Mouse (Mus musculus) G1E-ER4 (cell line): Measurements from ENCODE around the gene Gatad2b. TPM values are rescaled to one million over a fixed set of nuclear protein-coding genes. Genes with fewer than 3 reads are reported as not detected.

ENCODE experiments used
- GATA1 ChIP-seq: IDR thresholded peaks from one replicate; pipeline ENCODE4 v1.8.0; 2012; ENCODE audit warnings: low read length, inconsistent platforms
- polyA plus RNA-seq: library from polyadenylated mRNA; stranded (reverse); fragments of >175 nt; gene quantifications from 2 replicates; pipeline ENCODE4 v1.2.3, GENCODE M21; 2012

Gatad2b gene
- polyA plus RNA-seq, 1 experiment = 3.0 TPM

GRCm38 (mm10) chr3:90362346-90362745, 69.4 kb downstream of the Gatad2b start:
- no peak for TF ChIP-seq GATA1

GRCm38 (mm10) chr3:90367001-90367632, 74.1 kb downstream of the Gatad2b start:
- no peak for TF ChIP-seq GATA1

GRCm38 (mm10) chr3:90369041-90369440, 76.1 kb downstream of the Gatad2b start:
- TF ChIP-seq GATA1 = no peak

GRCm38 (mm10) chr3:90371857-90372256, 78.9 kb downstream of the Gatad2b start:
- no peak for TF ChIP-seq GATA1

GRCm38 (mm10) chr3:90372817-90373216, 79.8 kb downstream of the Gatad2b start:
- TF ChIP-seq GATA1 = no peak

GRCm38 (mm10) chr3:90373432-90374028, 80.6 kb downstream of the Gatad2b start:
- no peak for TF ChIP-seq GATA1

GRCm38 (mm10) chr3:90374368-90374767, 81.4 kb downstream of the Gatad2b start:
- TF ChIP-seq GATA1 = no peak

- TF ChIP-seq GATA1 = no peak
Observed at GRCm38 (mm10) chr3:90375562-90376246, 82.7 kb downstream of the Gatad2b start.

GRCm38 (mm10) chr3:90376247-90376585, 83.2 kb downstream of the Gatad2b start:
- no peak for TF ChIP-seq GATA1

- TF ChIP-seq GATA1 = no peak
Observed at GRCm38 (mm10) chr3:90378496-90378895, 85.5 kb downstream of the Gatad2b start.

GRCm38 (mm10) chr3:90381727-90382126, 88.7 kb downstream of the Gatad2b start:
- TF ChIP-seq GATA1 = no peak

GRCm38 (mm10) chr3:90383690-90384089, 90.7 kb downstream of the Gatad2b start:
- TF ChIP-seq GATA1 = no peak

GRCm38 (mm10) chr3:90384851-90385375, 91.9 kb downstream of the Gatad2b start:
- TF ChIP-seq GATA1 = no peak

- TF ChIP-seq GATA1 = no peak
Observed at GRCm38 (mm10) chr3:90386817-90387216, 93.8 kb downstream of the Gatad2b start.

- no peak for TF ChIP-seq GATA1
Observed at GRCm38 (mm10) chr3:90387483-90387882, 94.5 kb downstream of the Gatad2b start.

- TF ChIP-seq GATA1 = no peak
Observed at GRCm38 (mm10) chr3:90388192-90388591, 95.2 kb downstream of the Gatad2b start.
